Mouse (Mus musculus) ES-E14 (cell line): ENCODE measurements around the gene Olfr11. TPM values are rescaled to one million over a fixed set of nuclear protein-coding genes. Genes with fewer than 3 reads are reported as not detected.

Source experiments
- DNase-seq: peaks from one replicate; pipeline ENCODE4 v3.0.0-alpha.2; 2013; ENCODE audit warnings: low read depth, low spot score
- H3K27ac ChIP-seq: 2 replicates; pipeline ENCODE4 v1.5.1; 2012; ENCODE audit warnings: low read depth, mild to moderate bottlenecking, low read length, moderate library complexity, mixed read lengths; ENCODE audit not compliant: poor library complexity, insufficient read depth, severe bottlenecking
- H3K36me3 ChIP-seq: 2 replicates; pipeline ENCODE4 v1.6.1; 2012; ENCODE audit warnings: mild to moderate bottlenecking, low read length, moderate library complexity, mixed read lengths; ENCODE audit not compliant: control insufficient read depth, poor library complexity, insufficient read depth, severe bottlenecking
- H3K4me1 ChIP-seq, 2 experiments: fragments of 150-350 bp in 1 of 2; sonication (generic) in 1 of 2; 2 replicates each; pipeline ENCODE4 v1.6.1; 2012; ENCODE audit warnings: low read length in 2 of 2, mild to moderate bottlenecking in 1 of 2, mixed read lengths in 1 of 2; ENCODE audit not compliant: control insufficient read depth in 2 of 2, insufficient read depth in 2 of 2, poor library complexity in 1 of 2
- H3K4me3 ChIP-seq, 2 experiments: fragments of 150-350 bp in 1 of 2; sonication (generic) in 1 of 2; 2 replicates each; pipeline ENCODE4 v1.5.1; 2012; ENCODE audit warnings: low read length in 2 of 2, low read depth in 1 of 2, mild to moderate bottlenecking in 1 of 2, mixed read lengths in 1 of 2; ENCODE audit not compliant: insufficient read depth in 1 of 2, poor library complexity in 1 of 2, severe bottlenecking in 1 of 2
- H3K9ac ChIP-seq: 2 replicates; pipeline ENCODE4 v1.6.1; 2012; ENCODE audit warnings: low read depth, mild to moderate bottlenecking, low read length, mixed read lengths; ENCODE audit not compliant: poor library complexity, insufficient read depth, severe bottlenecking
- H3K9me3 ChIP-seq: fragments of 150-350 bp; sonication (generic); 2 replicates; pipeline ENCODE4 v1.6.1; 2012; ENCODE audit warnings: low read depth, mild to moderate bottlenecking, low read length; ENCODE audit not compliant: control insufficient read depth, insufficient read depth
- CHD2 ChIP-seq: IDR thresholded peaks from 2 replicates; pipeline ENCODE4 v1.6.1; 2014; ENCODE audit warnings: mild to moderate bottlenecking, low read depth, low read length, inconsistent platforms
- HCFC1 ChIP-seq: IDR thresholded peaks from 2 replicates; pipeline ENCODE4 v1.6.1; 2012; ENCODE audit warnings: low read length, inconsistent platforms, borderline replicate concordance; ENCODE audit not compliant: insufficient read depth
- MAFK ChIP-seq: IDR thresholded peaks from 2 replicates; pipeline ENCODE4 v1.6.1; 2014; ENCODE audit warnings: mild to moderate bottlenecking, low read depth, low read length, inconsistent platforms; ENCODE audit not compliant: insufficient read depth
- ZC3H11A ChIP-seq: IDR thresholded peaks from 2 replicates; pipeline ENCODE4 v1.6.1; 2012; ENCODE audit warnings: low read depth, mild to moderate bottlenecking, inconsistent platforms, low read length, borderline replicate concordance
- ZNF384 ChIP-seq: IDR thresholded peaks from 2 replicates; pipeline ENCODE4 v1.6.1; 2012; ENCODE audit warnings: low read depth, low read length, inconsistent platforms
- in situ Hi-C, 2 experiments: fragments of 600-800 bp; cut with MboI; formaldehyde crosslinking; loops; one replicate each; pipeline ENCODE4 v1.15.1; 2025; ENCODE audit warnings: low sequenced_read_pairs in 2 of 2, inconsistent platforms in 1 of 2; ENCODE audit not compliant: unreplicated experiment in 2 of 2
- total RNA-seq: library from RNA; depleted of rRNA; stranded (reverse); fragments of 300-350 nt; gene quantifications from 2 replicates; pipeline ENCODE4 v1.2.3, GENCODE M21; 2012; rRNA removed

The Olfr11 gene
- 0.13 TPM in 1 of 2 replicates, not detected in the other for total RNA-seq

DNA sequence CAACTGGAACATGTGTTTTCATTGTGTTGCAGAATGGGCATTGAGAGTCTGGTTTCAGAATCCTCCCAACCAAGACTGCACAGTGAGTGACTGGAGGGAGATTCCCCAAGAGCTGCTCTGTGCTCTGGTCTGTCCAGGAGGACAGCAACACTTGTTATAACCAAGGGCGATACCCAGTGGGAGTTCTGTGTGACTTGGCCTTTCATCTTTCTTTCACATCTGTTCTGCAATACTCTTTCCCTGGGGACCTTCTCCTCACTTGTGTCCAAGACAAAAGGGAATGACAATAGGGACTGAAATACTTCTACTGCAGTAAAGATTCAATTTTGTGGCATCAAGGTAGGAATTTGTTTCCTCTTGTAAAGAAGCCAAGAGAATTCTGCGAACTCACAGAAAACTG, at the start of gene Olfr11:
TSS of gene Olfr11 (minus strand) at position 101 of the 400 bp plus-strand sequence.
- Histone ChIP-seq H3K4me1 (no peaks in the 10 kb centered on the region), H3K9ac (no peak within 1 kb of the TSS), H3K4me3 (no peak within 1 kb of the TSS), H3K36me3 (no peaks in the 10 kb centered on the region), H3K27ac (no peak within 1 kb of the TSS), H3K9me3 (no peaks in the 10 kb centered on the region)
- no peak for DNase-seq
- TF ChIP-seq MAFK = no peak
- TF ChIP-seq ZNF384 = no peak
- no peak for TF ChIP-seq HCFC1
- no peak for TF ChIP-seq CHD2
- no peak for TF ChIP-seq ZC3H11A
- in situ Hi-C loops = no loop called here

DNA sequence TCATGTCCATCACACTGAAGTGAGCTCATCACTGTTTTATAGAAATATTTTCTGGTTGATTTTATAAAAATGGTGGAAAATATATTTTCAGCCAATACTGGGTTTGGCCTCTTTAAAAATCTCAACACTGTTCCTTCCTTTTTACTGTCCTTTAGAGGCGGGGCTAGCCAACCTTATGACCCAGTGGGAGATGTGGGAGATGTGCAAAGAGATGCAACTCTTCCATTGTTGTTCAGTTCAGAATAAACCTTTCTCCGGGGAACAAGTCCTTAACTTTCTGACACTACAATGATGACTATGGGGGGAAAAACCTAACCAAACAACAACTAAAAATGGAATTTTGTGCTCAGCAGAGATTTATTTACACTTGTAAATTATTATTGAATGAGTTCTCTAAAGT, 35.0 kb upstream of the Olfr11 start, which contains the start of gene Olfr1360:
TSS of gene Olfr1360 (minus strand) at position 101 of the 400 bp plus-strand sequence.
- H3K27ac ChIP-seq = no peak within 1 kb of the TSS
- DNase-seq = no peak
- no peak within 1 kb of the TSS for H3K4me3 ChIP-seq
- in situ Hi-C loops = loop anchor here in 1 of 2 experiments (25.0 kb wide), 1 partner anchor 290 kb away; no protein-coding TSS in a partner anchor
- no peaks in the 10 kb centered on the region for H3K36me3 ChIP-seq
- H3K9ac ChIP-seq = no peak within 1 kb of the TSS
- TF ChIP-seq MAFK (no peak), ZC3H11A (no peak), CHD2 (no peak), ZNF384 (no peak), HCFC1 (no peak)
- H3K9me3 ChIP-seq = no peaks in the 10 kb centered on the region
- no peaks in the 10 kb centered on the region for H3K4me1 ChIP-seq

DNA sequence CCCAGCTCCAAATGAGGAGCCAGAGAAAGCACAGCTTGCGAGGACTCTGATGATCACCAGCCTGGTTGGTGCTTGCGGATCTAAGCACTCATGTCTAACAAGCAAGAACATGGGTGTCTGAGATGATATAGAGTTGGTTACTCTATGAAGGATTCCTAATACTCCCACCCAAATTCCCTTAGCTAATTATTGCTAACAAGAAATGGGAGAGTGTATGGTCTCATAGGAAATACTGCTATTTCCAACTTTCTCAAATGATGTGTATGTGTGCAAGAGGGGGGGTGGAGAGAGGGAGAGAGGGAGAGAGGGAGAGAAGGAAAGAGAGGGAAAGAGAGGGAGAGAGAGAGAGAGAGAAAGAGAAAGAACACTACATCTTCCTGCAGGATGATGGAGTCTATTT, 21.0 kb upstream of the Olfr11 start, which contains the start of gene Olfr1361:
TSS of gene Olfr1361 (minus strand) at position 101 of the 400 bp plus-strand sequence.
- no peak within 1 kb of the TSS for H3K4me3 ChIP-seq
- TF ChIP-seq HCFC1 = no peak
- no peak for TF ChIP-seq MAFK
- no peak for TF ChIP-seq ZNF384
- TF ChIP-seq CHD2 = no peak
- no peak for TF ChIP-seq ZC3H11A
- H3K27ac ChIP-seq = no peak within 1 kb of the TSS
- in situ Hi-C loops = no loop called here
- no peak within 1 kb of the TSS for H3K9ac ChIP-seq
- DNase-seq = no peak
- H3K9me3 ChIP-seq = no peaks in the 10 kb centered on the region
- no peaks in the 10 kb centered on the region for H3K36me3 ChIP-seq
- no peaks in the 10 kb centered on the region for H3K4me1 ChIP-seq

DNA sequence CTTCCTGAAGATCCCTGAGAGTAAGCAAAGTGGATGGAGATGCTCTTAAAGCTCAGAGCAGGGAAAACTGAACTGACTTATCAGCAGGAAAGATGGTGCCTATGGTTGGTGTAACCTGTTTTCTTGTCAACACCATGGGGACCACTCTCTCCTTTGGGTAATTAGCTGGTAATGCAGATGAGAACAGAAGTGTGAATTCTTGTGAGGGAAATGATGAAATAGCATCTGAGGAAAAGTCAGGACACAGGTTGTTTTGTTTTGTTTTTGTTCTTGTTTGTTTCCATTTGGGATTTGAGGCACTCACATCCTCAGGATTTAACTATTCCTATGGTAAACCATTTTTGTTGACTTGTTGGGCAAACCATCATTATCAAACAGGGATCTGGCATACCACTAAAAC, 28.4 kb downstream of the Olfr11 start, which contains the start of gene Olfr1362:
TSS of gene Olfr1362 (minus strand) at position 101 of the 400 bp plus-strand sequence.
- in situ Hi-C loops = no loop called here
- TF ChIP-seq CHD2 (no peak), ZC3H11A (no peak), MAFK (no peak), ZNF384 (no peak), HCFC1 (no peak)
- Histone ChIP-seq H3K4me3 (no peak within 1 kb of the TSS), H3K4me1 (no peaks in the 10 kb centered on the region), H3K9me3 (no peaks in the 10 kb centered on the region), H3K9ac (no peak within 1 kb of the TSS), H3K36me3 (no peaks in the 10 kb centered on the region), H3K27ac (no peak within 1 kb of the TSS)
- DNase-seq = no peak
